Comparison of ENCODE assay signal across 14 mouse cellular contexts in the genomic region with DNA sequence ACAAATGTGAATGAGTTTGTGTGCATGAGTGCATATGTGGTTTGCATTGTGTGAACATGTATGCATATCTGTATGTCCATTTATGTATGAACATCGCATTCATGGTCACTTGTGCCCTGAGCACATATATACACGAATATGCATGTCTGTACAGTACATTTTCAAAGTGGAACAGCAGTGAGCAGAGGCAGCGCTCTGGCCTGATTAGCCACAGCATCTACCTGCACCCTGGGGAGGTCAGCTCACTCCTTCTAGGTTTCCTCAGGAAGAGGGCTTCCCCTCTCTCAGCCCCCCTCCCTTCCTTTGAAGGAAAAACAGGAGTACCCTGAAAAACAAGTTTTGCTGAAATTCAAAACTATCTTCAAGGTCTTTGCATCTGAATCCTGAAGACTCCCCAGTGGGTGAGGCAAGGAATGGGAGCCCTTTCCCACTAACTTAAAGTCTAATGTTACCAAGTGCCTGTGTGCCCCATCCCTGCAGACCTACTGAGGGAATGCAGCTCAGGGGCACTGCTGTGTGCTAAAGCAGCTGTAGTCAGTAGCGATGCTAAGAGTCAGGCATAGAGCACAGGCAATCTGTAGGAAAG. TPM values are rescaled to one million over a fixed set of nuclear protein-coding genes. Genes with fewer than 3 reads are reported as not detected.
A peak's percentile ranks its signal among the peaks of the same experiment; 100 is the strongest.
DNase-seq lines count a peak whose midpoint lies in the region; ATAC-seq and TF ChIP-seq lines count a peak whose summit lies in the region.
"Had no signal": no experiment of that assay in that cellular context is flagged by ENCODE, and none has a peak within 500 bp of the region (broad histone marks: within the 10 kb centered on the region; RNA-seq: fewer than 3 reads in every experiment).

No protein-coding gene starts in this region.

- H3K27me3 ChIP-seq in heart, embryonic 10.5 days (ENCODE audit: insufficient read depth, poor library complexity, severe bottlenecking) = no peaks in the 10 kb centered on the region
- peaks cover 2% of the 10 kb centered on the region; the same call in 1 of the 2 replicates for H3K27me3 ChIP-seq in heart, adult 2 months (ENCODE audit: control insufficient read depth, insufficient read depth, low read length)
- H3K27me3 ChIP-seq in lung, embryonic 14.5 days (ENCODE audit: insufficient read depth, low read length) = peaks cover 27% of the 10 kb centered on the region
- H3K27me3 ChIP-seq in lung, postnatal 0 days (replicated peaks; ENCODE audit: insufficient read depth, low read length) = no peaks in the 10 kb centered on the region
- H3K27me3 ChIP-seq in hindbrain, postnatal 0 days (ENCODE audit: insufficient read depth, low read length) = peaks cover 9% of the 10 kb centered on the region; the same call in 1 of the 2 replicates

- no peak for ATAC-seq in lung, embryonic 14.5 days (ENCODE audit: insufficient read depth)
- no peak for ATAC-seq in lung, postnatal 0 days
- ATAC-seq in hindbrain, postnatal 0 days = no peak
- ATAC-seq: intestine, embryonic 16.5 days had no signal

- no peaks in the 10 kb centered on the region for H3K36me3 ChIP-seq in heart, embryonic 10.5 days
- no peaks in the 10 kb centered on the region for H3K36me3 ChIP-seq in heart, adult 2 months (ENCODE audit: control insufficient read depth, insufficient read depth, low read length)
- H3K36me3 ChIP-seq in lung, embryonic 14.5 days (ENCODE audit: insufficient read depth) = 0 out of 2 replicates have a peak, but pooled peaks cover 3% of the 10 kb centered on the region
- no peaks in the 10 kb centered on the region for H3K36me3 ChIP-seq in lung, postnatal 0 days (ENCODE audit: insufficient read depth, low read length)
- H3K36me3 ChIP-seq in hindbrain, postnatal 0 days (ENCODE audit: insufficient read depth, low read length) = no peaks in the 10 kb centered on the region
- H3K36me3 ChIP-seq: liver, embryonic 15.5 days had no signal

- H3K9me3 ChIP-seq in heart, embryonic 10.5 days = no peaks in the 10 kb centered on the region
- no peaks in the 10 kb centered on the region for H3K9me3 ChIP-seq in lung, embryonic 14.5 days (ENCODE audit: low read depth, low read length)
- H3K9me3 ChIP-seq in lung, postnatal 0 days (ENCODE audit: low read length) = no peaks in the 10 kb centered on the region
- H3K9me3 ChIP-seq in hindbrain, postnatal 0 days (ENCODE audit: low read length) = no peaks in the 10 kb centered on the region
- H3K9me3 ChIP-seq: liver, embryonic 15.5 days had no signal

- TF ChIP-seq POLR2A in heart, adult 2 months (IDR thresholded peaks at IDR 0.05; ENCODE audit: insufficient read depth, low read depth, low read length) = no peak

- TF ChIP-seq CTCF in heart, adult 2 months (IDR thresholded peaks at IDR 0.05) = no peak
- TF ChIP-seq CTCF in lung, embryonic 14.5 days (IDR thresholded peaks at IDR 0.05; ENCODE audit: low read depth) = no peak
- no peak for TF ChIP-seq CTCF in lung, postnatal 0 days (IDR thresholded peaks at IDR 0.05)
- TF ChIP-seq CTCF in hindbrain, postnatal 0 days (IDR thresholded peaks at IDR 0.05; ENCODE audit: low read depth) = no peak

- H3K79me2 ChIP-seq in heart, adult 2 months (replicated peaks; ENCODE audit: control insufficient read depth, insufficient read depth, low read length) = no peaks in the 10 kb centered on the region

- peak overlapping the region; percentile 81 for H3K4me3 ChIP-seq in heart, embryonic 10.5 days
- H3K4me3 ChIP-seq in heart, adult 2 months = no peak overlapping the region
- peak overlapping the region; percentile 52 for H3K4me3 ChIP-seq in lung, embryonic 14.5 days (ENCODE audit: low read depth, low read length)
- H3K4me3 ChIP-seq in lung, postnatal 0 days (ENCODE audit: low read depth, low read length) = no peak overlapping the region
- H3K4me3 ChIP-seq in hindbrain, postnatal 0 days (ENCODE audit: low read length) = no peak overlapping the region
- H3K4me3 ChIP-seq: gastrocnemius, adult 2 months; liver, embryonic 15.5 days had no signal

- DNase-seq in heart, embryonic 10.5 days (ENCODE audit: low spot score) = no peak
- DNase-seq in heart, adult 2 months = no peak
- no peak for DNase-seq in lung, embryonic 14.5 days
- DNase-seq in lung, postnatal 0 days (ENCODE audit: low spot score) = no peak
- DNase-seq in R1 (ENCODE audit: low read depth, low spot score) = peak; percentile 67
- DNase-seq in hindbrain, postnatal 0 days (ENCODE audit: low spot score) = no peak
- DNase-seq in adrenal gland, postnatal 25 days = no peak
- no peak for DNase-seq in thymus, postnatal 0 days (ENCODE audit: low spot score)
- DNase-seq: adrenal gland, postnatal 36 days; B cell, adult 2 months; cerebellum, adult 18-20 months; gastrocnemius, adult 2 months had no signal

- no peak overlapping the region for H3K9ac ChIP-seq in heart, adult 2 months (ENCODE audit: low read depth, low read length)
- H3K9ac ChIP-seq in lung, embryonic 14.5 days = no peak overlapping the region
- H3K9ac ChIP-seq in lung, postnatal 0 days (replicated peaks; ENCODE audit: low read depth) = no peak overlapping the region
- no peak overlapping the region for H3K9ac ChIP-seq in hindbrain, postnatal 0 days (replicated peaks; ENCODE audit: low read length)
- H3K9ac ChIP-seq: liver, embryonic 15.5 days had no signal

- no peak for TF ChIP-seq EP300 in heart, adult 2 months (IDR thresholded peaks at IDR 0.05; ENCODE audit: insufficient read depth, low read depth, low read length)
- no peak for TF ChIP-seq EP300 in lung, postnatal 0 days (IDR thresholded peaks at IDR 0.05)

- peak overlapping the region; percentile 91 for H3K27ac ChIP-seq in heart, embryonic 10.5 days
- H3K27ac ChIP-seq in heart, adult 2 months = no peak overlapping the region
- no peak overlapping the region for H3K27ac ChIP-seq in lung, embryonic 14.5 days (ENCODE audit: low read depth)
- H3K27ac ChIP-seq in lung, postnatal 0 days (ENCODE audit: low read length) = no peak overlapping the region
- no peak overlapping the region for H3K27ac ChIP-seq in hindbrain, postnatal 0 days
- H3K27ac ChIP-seq: gastrocnemius, adult 2 months; liver, embryonic 15.5 days had no signal

- WGBS in heart, embryonic 10.5 days = 57% methylated on average over 4 of the region's 4 CpGs
- 70% methylated on average over 4 of the region's 4 CpGs for WGBS in heart, adult 2 months
- WGBS in lung, embryonic 14.5 days = 66% methylated on average over 4 of the region's 4 CpGs
- 59% methylated on average over 4 of the region's 4 CpGs for WGBS in lung, postnatal 0 days
- WGBS in hindbrain, postnatal 0 days = 64% methylated on average over 4 of the region's 4 CpGs

- intact Hi-C loops in heart, adult 2 months (cut with DNase I) = loop anchor here (5.0 kb wide), 1 partner anchor 39 kb away; no protein-coding TSS in a partner anchor

- peak overlapping the region; percentile 68 for H3K4me2 ChIP-seq in lung, embryonic 14.5 days
- H3K4me2 ChIP-seq in lung, postnatal 0 days (replicated peaks; ENCODE audit: low read depth, low read length) = no peak overlapping the region
- H3K4me2 ChIP-seq in hindbrain, postnatal 0 days (ENCODE audit: low read depth, low read length) = 0 out of 2 replicates have a peak overlapping the region, but pooled peaks have one; percentile 13
- H3K4me2 ChIP-seq: liver, embryonic 15.5 days had no signal

- peaks cover 80% of the 10 kb centered on the region for H3K4me1 ChIP-seq in heart, embryonic 10.5 days
- H3K4me1 ChIP-seq in heart, adult 2 months (ENCODE audit: control insufficient read depth, insufficient read depth, low read length) = no peaks in the 10 kb centered on the region
- H3K4me1 ChIP-seq in lung, embryonic 14.5 days (ENCODE audit: insufficient read depth) = peaks cover 9% of the 10 kb centered on the region; the same call in 1 of the 2 replicates
- H3K4me1 ChIP-seq in lung, postnatal 0 days (ENCODE audit: insufficient read depth, low read depth, low read length) = peaks cover 13% of the 10 kb centered on the region; the same call in 1 of the 2 replicates
- H3K4me1 ChIP-seq in hindbrain, postnatal 0 days (ENCODE audit: insufficient read depth, low read length) = no peaks in the 10 kb centered on the region

RNA-seq across cellular contexts. Expression of a gene that starts 2.9 kb away (rescaled TPM):
- polyA plus RNA-seq in heart, embryonic 10.5 days (2016; fragmentation: Nextera tagmentation; extraction: Ambion mirVana) = 232 and 318 TPM in 2 replicates
- 1 to 10 TPM; 9.3 to 9.8 TPM for total RNA-seq in heart, adult 2 months (2021)
- polyA plus RNA-seq in heart, adult 2 months (2012; rRNA removed) = 12.9 and 13.1 TPM in 2 replicates
- 204 and 217 TPM in 2 replicates for polyA plus RNA-seq in lung, embryonic 14.5 days (2014; fragmentation: Nextera tagmentation; extraction: Ambion mirVana)
- 30.0 and 33.2 TPM in 2 replicates for polyA plus RNA-seq in lung, postnatal 0 days (2015; fragmentation: Nextera tagmentation; extraction: Ambion mirVana)
- total RNA-seq in hindbrain, postnatal 0 days (2014; rRNA removed) = 47.5 and 57.7 TPM in 2 replicates
- 18.2 and 20.0 TPM in 2 replicates for polyA plus RNA-seq in hindbrain, postnatal 0 days (2015; fragmentation: Nextera tagmentation; extraction: Ambion mirVana)
- total RNA-seq in adrenal gland, postnatal 25 days (2021) = 26.1 and 29.6 TPM in 2 replicates
- polyA plus RNA-seq in thymus, postnatal 0 days (2015; fragmentation: Nextera tagmentation; extraction: Ambion mirVana) = 22.1 and 22.9 TPM in 2 replicates

Comparison
In these comparisons a context has a peak if more than half of its experiments do, and no peak if none do; other contexts are left out.
1. H3K4me3 ChIP-seq: peak in heart, embryonic 10.5 days (single experiment) and lung, embryonic 14.5 days (single experiment); none in heart, adult 2 months (single experiment), lung, postnatal 0 days (single experiment) and hindbrain, postnatal 0 days (single experiment).